Mouse (Mus musculus): Measurements from ENCODE around the gene Setdb1. TPM values are rescaled to one million over a fixed set of nuclear protein-coding genes. Genes with fewer than 3 reads are reported as not detected.
A peak's percentile ranks its signal among the peaks of the same experiment; 100 is the strongest.

Gene Setdb1
- polyA plus RNA-seq, 1 experiment from 2014 or later: 52.0 TPM

- H3K9me3 ChIP-seq (ENCODE audit: low read depth, low read length): no peaks in the 10 kb centered on the region
- H3K9ac ChIP-seq: no peak overlapping the region
- no peak overlapping the region for H3K4me2 ChIP-seq
- TF ChIP-seq CTCF (IDR thresholded peaks at IDR 0.05; ENCODE audit: low read depth): no peak
- no peak overlapping the region for H3K27ac ChIP-seq (ENCODE audit: low read depth)
- no peaks in the 10 kb centered on the region for H3K27me3 ChIP-seq (ENCODE audit: insufficient read depth, low read length)
- no peaks in the 10 kb centered on the region for H3K4me1 ChIP-seq (ENCODE audit: insufficient read depth)
- 91% methylated on average over 4 of the region's 4 CpGs for WGBS
- peaks cover 93% of the 10 kb centered on the region for H3K36me3 ChIP-seq (ENCODE audit: insufficient read depth)
- ATAC-seq (ENCODE audit: insufficient read depth): no peak
- H3K4me3 ChIP-seq (ENCODE audit: low read depth, low read length): no peak overlapping the region
- no peak for DNase-seq
These were observed 19.7 kb downstream of the Setdb1 start for GRCm38 (mm10) chr3:95337345-95337744.

- Histone ChIP-seq H3K27me3 (ENCODE audit: insufficient read depth, low read length) (no peaks in the 10 kb centered on the region), H3K27ac (ENCODE audit: low read depth) (no peak overlapping the region), H3K9me3 (ENCODE audit: low read depth, low read length) (no peaks in the 10 kb centered on the region), H3K4me2 (no peak overlapping the region), H3K4me3 (ENCODE audit: low read depth, low read length) (no peak overlapping the region), H3K9ac (no peak overlapping the region), H3K4me1 (ENCODE audit: insufficient read depth) (no peaks in the 10 kb centered on the region), H3K36me3 (ENCODE audit: insufficient read depth) (peaks cover 92% of the 10 kb centered on the region)
- TF ChIP-seq CTCF (IDR thresholded peaks at IDR 0.05; ENCODE audit: low read depth): no peak
- DNase-seq (no peak), ATAC-seq (ENCODE audit: insufficient read depth) (no peak)
- 60% methylated on average over 1 of the region's 1 CpGs for WGBS
These were observed 25.5 kb downstream of the Setdb1 start for GRCm38 (mm10) chr3:95331528-95331927.

GRCm38 (mm10) chr3:95328803-95329404, 28.1 kb downstream of the Setdb1 start:
- TF ChIP-seq CTCF (IDR thresholded peaks at IDR 0.05; ENCODE audit: low read depth): no peak
- Histone ChIP-seq H3K4me3 (ENCODE audit: low read depth, low read length) (no peak overlapping the region), H3K4me1 (ENCODE audit: insufficient read depth) (no peaks in the 10 kb centered on the region), H3K36me3 (ENCODE audit: insufficient read depth) (peaks cover 94% of the 10 kb centered on the region), H3K9ac (no peak overlapping the region), H3K27me3 (ENCODE audit: insufficient read depth, low read length) (no peaks in the 10 kb centered on the region), H3K9me3 (ENCODE audit: low read depth, low read length) (no peaks in the 10 kb centered on the region), H3K27ac (ENCODE audit: low read depth) (no peak overlapping the region), H3K4me2 (no peak overlapping the region)
- no peak for ATAC-seq (ENCODE audit: insufficient read depth)
- 74% methylated on average over 1 of the region's 1 CpGs for WGBS
- no peak for DNase-seq

- ATAC-seq (ENCODE audit: insufficient read depth) (no peak), DNase-seq (peak; percentile 37)
- Histone ChIP-seq H3K27me3 (ENCODE audit: insufficient read depth, low read length) (no peaks in the 10 kb centered on the region), H3K9me3 (ENCODE audit: low read depth, low read length) (no peaks in the 10 kb centered on the region), H3K36me3 (ENCODE audit: insufficient read depth) (peaks cover 96% of the 10 kb centered on the region), H3K4me1 (ENCODE audit: insufficient read depth) (no peaks in the 10 kb centered on the region), H3K27ac (ENCODE audit: low read depth) (no peak overlapping the region), H3K9ac (no peak overlapping the region), H3K4me2 (no peak overlapping the region), H3K4me3 (ENCODE audit: low read depth, low read length) (no peak overlapping the region)
- 91% methylated on average over 6 of the region's 6 CpGs for WGBS
- peak; percentile 42 for TF ChIP-seq CTCF (IDR thresholded peaks at IDR 0.05; ENCODE audit: low read depth)
These were observed 32.4 kb downstream of the Setdb1 start for GRCm38 (mm10) chr3:95324454-95325144.

DNA sequence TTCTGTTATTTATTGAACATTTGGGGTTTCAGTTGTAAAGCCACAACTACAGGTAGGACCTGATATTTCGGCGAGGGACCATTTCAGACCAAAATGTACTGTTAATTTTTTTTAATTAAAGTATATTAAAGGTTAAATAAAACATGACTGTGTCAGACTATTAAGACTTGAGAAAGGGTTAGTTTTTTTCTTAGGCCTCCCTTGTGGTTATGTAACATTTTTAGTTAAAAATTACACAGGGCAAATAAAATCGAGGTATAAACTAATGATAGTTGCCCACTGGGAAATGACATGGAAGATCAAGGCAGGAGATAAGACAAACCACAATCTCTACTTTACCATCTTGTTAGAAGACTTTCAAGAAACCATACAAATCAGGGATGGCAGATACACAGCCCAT, 33.6 kb downstream of the Setdb1 start:
- Histone ChIP-seq H3K4me2 (no peak overlapping the region), H3K4me1 (ENCODE audit: insufficient read depth) (0 out of 2 replicates have a peak, but pooled peaks cover 7% of the 10 kb centered on the region), H3K27ac (ENCODE audit: low read depth) (no peak overlapping the region), H3K36me3 (ENCODE audit: insufficient read depth) (peaks cover 90% of the 10 kb centered on the region), H3K9me3 (ENCODE audit: low read depth, low read length) (no peaks in the 10 kb centered on the region), H3K9ac (no peak overlapping the region), H3K4me3 (ENCODE audit: low read depth, low read length) (no peak overlapping the region), H3K27me3 (ENCODE audit: insufficient read depth, low read length) (no peaks in the 10 kb centered on the region)
- TF ChIP-seq CTCF (IDR thresholded peaks at IDR 0.05; ENCODE audit: low read depth): no peak
- no peak for DNase-seq
- 90% methylated on average over 3 of the region's 3 CpGs for WGBS
- no peak for ATAC-seq (ENCODE audit: insufficient read depth)

DNA sequence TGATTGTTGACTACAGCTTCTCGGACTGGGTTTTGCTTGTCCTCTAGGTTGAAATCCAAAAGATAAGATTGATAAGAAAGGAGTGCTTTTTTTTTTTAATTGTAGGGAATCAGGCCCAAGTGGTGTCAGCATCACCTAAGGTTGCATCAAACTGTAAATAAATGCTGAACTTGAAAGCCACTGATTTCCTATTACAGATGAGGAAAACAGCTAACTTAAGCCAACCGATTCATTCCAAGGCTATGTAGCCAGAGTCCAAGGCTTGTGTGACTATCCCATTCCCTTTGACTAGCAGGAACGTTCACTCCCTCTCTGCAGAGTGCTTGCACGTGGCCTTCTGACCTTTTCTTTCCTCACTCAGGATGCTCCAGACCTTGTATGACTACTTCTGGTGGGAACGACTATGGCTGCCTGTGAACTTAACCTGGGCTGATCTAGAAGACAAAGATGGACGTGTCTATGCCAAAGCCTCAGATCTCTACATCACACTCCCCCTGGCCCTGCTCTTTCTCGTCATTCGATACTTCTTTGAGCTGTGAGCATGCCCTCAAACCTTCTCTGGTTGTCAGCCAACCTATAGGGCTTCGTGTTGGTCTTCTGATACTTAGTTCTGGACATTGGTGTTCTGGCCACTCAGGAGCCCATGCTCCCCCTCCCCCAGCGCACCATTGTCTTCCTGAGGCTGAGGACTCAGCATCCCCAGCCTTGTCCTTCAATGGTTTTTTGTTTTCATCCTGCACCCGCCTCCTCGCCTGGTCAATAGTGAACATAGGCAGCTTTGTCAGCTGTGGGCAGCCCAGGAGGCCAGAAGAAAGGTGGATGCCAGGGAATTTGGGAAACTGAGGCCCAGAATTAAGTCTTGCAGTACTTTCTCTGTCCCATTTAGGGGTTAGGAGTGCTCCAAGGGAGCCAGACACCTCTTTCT, 37.0 kb downstream of the Setdb1 start:
- Histone ChIP-seq H3K36me3 (ENCODE audit: insufficient read depth) (peaks cover 56% of the 10 kb centered on the region), H3K9ac (no peak overlapping the region), H3K4me2 (no peak overlapping the region), H3K27ac (ENCODE audit: low read depth) (no peak overlapping the region), H3K4me3 (ENCODE audit: low read depth, low read length) (no peak overlapping the region), H3K9me3 (ENCODE audit: low read depth, low read length) (no peaks in the 10 kb centered on the region), H3K4me1 (ENCODE audit: insufficient read depth) (peaks cover 20% of the 10 kb centered on the region; the same call in 1 of the 2 replicates), H3K27me3 (ENCODE audit: insufficient read depth, low read length) (no peaks in the 10 kb centered on the region)
- no peak for ATAC-seq (ENCODE audit: insufficient read depth)
- no peak for TF ChIP-seq CTCF (IDR thresholded peaks at IDR 0.05; ENCODE audit: low read depth)
- WGBS: 61% methylated on average over 12 of the region's 12 CpGs
- no peak for DNase-seq

- DNase-seq (no peak), ATAC-seq (ENCODE audit: insufficient read depth) (no peak)
- H3K9me3 ChIP-seq (ENCODE audit: low read depth, low read length): no peaks in the 10 kb centered on the region
- H3K27me3 ChIP-seq (ENCODE audit: insufficient read depth, low read length): no peaks in the 10 kb centered on the region
- 54% methylated on average over 2 of the region's 2 CpGs for WGBS
- H3K4me2 ChIP-seq: peak overlapping the region; percentile 40
- H3K4me3 ChIP-seq (ENCODE audit: low read depth, low read length): no peak overlapping the region
- peak overlapping the region; percentile 85 for H3K27ac ChIP-seq (ENCODE audit: low read depth)
- no peak for TF ChIP-seq CTCF (IDR thresholded peaks at IDR 0.05; ENCODE audit: low read depth)
- H3K9ac ChIP-seq: peak overlapping the region; percentile 13; the same call in 1 of the 2 replicates
- H3K36me3 ChIP-seq (ENCODE audit: insufficient read depth): peaks cover 47% of the 10 kb centered on the region
- H3K4me1 ChIP-seq (ENCODE audit: insufficient read depth): peaks cover 20% of the 10 kb centered on the region; the same call in 1 of the 2 replicates
These were observed 37.9 kb downstream of the Setdb1 start for GRCm38 (mm10) chr3:95319110-95319509.
